Mouse (Mus musculus): ENCODE results near the gene Stra6.

DNA sequence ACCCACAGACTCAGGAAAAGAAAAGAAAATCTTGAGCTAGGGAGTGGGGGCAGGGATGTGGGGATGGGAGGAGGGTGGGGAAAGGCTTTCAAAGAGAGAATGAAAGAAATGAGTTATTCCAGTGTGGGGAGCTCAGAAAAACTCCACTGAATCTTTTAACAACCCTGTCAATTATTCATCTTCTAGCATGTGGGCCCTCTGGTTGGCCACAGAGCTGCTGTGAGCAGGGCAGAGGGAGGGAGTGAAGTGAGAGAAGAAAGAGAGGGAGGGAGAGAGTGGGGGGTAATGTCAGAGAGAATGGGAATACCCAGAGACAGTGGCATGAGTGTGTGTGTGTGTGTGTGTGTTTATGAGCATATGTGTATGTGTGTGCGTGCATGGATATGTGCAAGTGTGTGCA lies 9.6 kb upstream of the Stra6 start:
- TF ChIP-seq EP300 (IDR thresholded peaks at IDR 0.05; ENCODE audit: low read depth) (no peak), CTCF (IDR thresholded peaks at IDR 0.05; ENCODE audit: low read depth) (no peak)

All from liver, embryonic 14.5 days (tissue).